Mouse (Mus musculus) liver, adult 2 months (tissue): Measurements from ENCODE around the gene F2rl3. TPM values are rescaled to one million over a fixed set of nuclear protein-coding genes. Genes with fewer than 3 reads are reported as not detected.

ENCODE experiments used
- DNase-seq: peaks from one replicate; pipeline ENCODE4 v3.0.0-alpha.2; 2011; ENCODE audit warnings: low read depth, low spot score; ENCODE audit errors: extremely low read depth
- H3K27ac ChIP-seq: fragments of 200-500 bp; replicated peaks from 2 replicates; pipeline ENCODE4 v1.5.1; 2012; ENCODE audit warnings: low read depth, mild to moderate bottlenecking, control low read depth, inconsistent platforms, low read length; ENCODE audit not compliant: insufficient read depth
- H3K27me3 ChIP-seq: fragments of 200-500 bp; 2 replicates; pipeline ENCODE4 v1.6.1; 2012; ENCODE audit warnings: mild to moderate bottlenecking, moderate library complexity, low read length, inconsistent platforms; ENCODE audit not compliant: control insufficient read depth, insufficient read depth
- H3K36me3 ChIP-seq: fragments of 200-500 bp; 2 replicates; pipeline ENCODE4 v1.6.1; 2012; ENCODE audit warnings: low read length, inconsistent platforms; ENCODE audit not compliant: control insufficient read depth, insufficient read depth
- H3K4me1 ChIP-seq: fragments of 200-500 bp; 2 replicates; pipeline ENCODE4 v1.6.1; 2011; ENCODE audit warnings: low read length; ENCODE audit not compliant: control insufficient read depth, insufficient read depth
- H3K4me3 ChIP-seq: fragments of 200-500 bp; 2 replicates; pipeline ENCODE4 v1.5.1; 2011; ENCODE audit warnings: low read depth, mild to moderate bottlenecking, control low read depth, low read length, moderate library complexity; ENCODE audit not compliant: insufficient read depth
- H3K79me2 ChIP-seq: fragments of 200-500 bp; 2 replicates; pipeline ENCODE4 v1.6.1; 2012; ENCODE audit warnings: inconsistent platforms, mild to moderate bottlenecking, low read length, moderate library complexity; ENCODE audit not compliant: control insufficient read depth, insufficient read depth
- H3K9ac ChIP-seq: fragments of 200-500 bp; 2 replicates; pipeline ENCODE4 v1.6.1; 2012; ENCODE audit warnings: low read depth, mild to moderate bottlenecking, control low read depth, inconsistent platforms, low read length
- CTCF ChIP-seq: fragments of 200-500 bp; IDR thresholded peaks from 2 replicates; pipeline ENCODE4 v1.5.1; 2011; ENCODE audit warnings: low read depth, low read length, control low read depth
- POLR2A ChIP-seq: fragments of 200-500 bp; IDR thresholded peaks from 2 replicates; pipeline ENCODE4 v1.6.1; 2011; ENCODE audit warnings: low read length, control low read depth; ENCODE audit not compliant: insufficient read depth; ENCODE audit errors: extremely low read depth
- WGBS: fragments of 180-500 bp; shearing (Covaris S2); methylation state at CpG from one replicate; pipeline ENCODE4 v1.1.7; 2018; 5-methylcytosine and 5-hydroxymethylcytosine counted together
- polyA plus RNA-seq: library from polyadenylated mRNA; depleted of rRNA; stranded (reverse); fragments of >200 nt; gene quantifications from 2 replicates; pipeline ENCODE4 v1.2.3, GENCODE M21; 2012
- total RNA-seq: library from RNA; depleted of rRNA; stranded (reverse); fragments of >200 nt; gene quantifications from 2 replicates; pipeline ENCODE4 v1.2.3, GENCODE M21; 2014

Gene F2rl3
- total and polyA plus RNA-seq, 2 experiments, result 0.15 TPM; not detected in 1

GRCm38 (mm10) chr8:72750266-72750665 lies 11.4 kb upstream of the F2rl3 start:
- no peak overlapping the region for H3K4me3 ChIP-seq
- DNase-seq, result no peak
- no peak overlapping the region for H3K9ac ChIP-seq
- H3K36me3 ChIP-seq, result peaks cover 42% of the 10 kb centered on the region
- no peaks in the 10 kb centered on the region for H3K4me1 ChIP-seq
- no peaks in the 10 kb centered on the region for H3K79me2 ChIP-seq
- WGBS, result 96% methylated on average over 6 of the region's 6 CpGs
- no peak overlapping the region for H3K27ac ChIP-seq
- no peaks in the 10 kb centered on the region for H3K27me3 ChIP-seq
- TF ChIP-seq CTCF, result no peak
- no peak for TF ChIP-seq POLR2A

GRCm38 (mm10) chr8:72751126-72751525 lies 10.6 kb upstream of the F2rl3 start:
- Histone ChIP-seq H3K36me3 (peaks cover 39% of the 10 kb centered on the region), H3K4me1 (no peaks in the 10 kb centered on the region), H3K27me3 (no peaks in the 10 kb centered on the region), H3K4me3 (no peak overlapping the region), H3K27ac (no peak overlapping the region), H3K79me2 (no peaks in the 10 kb centered on the region), H3K9ac (no peak overlapping the region)
- WGBS, result 93% methylated on average over 3 of the region's 3 CpGs
- TF ChIP-seq CTCF, result no peak
- TF ChIP-seq POLR2A, result no peak
- no peak for DNase-seq

- H3K27me3 ChIP-seq, result no peaks in the 10 kb centered on the region
- no peak for TF ChIP-seq POLR2A
- no peak for TF ChIP-seq CTCF
- no peaks in the 10 kb centered on the region for H3K4me1 ChIP-seq
- no peak overlapping the region for H3K4me3 ChIP-seq
- H3K36me3 ChIP-seq, result peaks cover 37% of the 10 kb centered on the region; the same call in 1 of the 2 replicates
- no peak for DNase-seq
- H3K79me2 ChIP-seq, result no peaks in the 10 kb centered on the region
- H3K9ac ChIP-seq, result no peak overlapping the region
- 87% methylated on average over 3 of the region's 3 CpGs for WGBS
- no peak overlapping the region for H3K27ac ChIP-seq
Measured at GRCm38 (mm10) chr8:72752289-72752688, 9.4 kb upstream of the F2rl3 start.

- H3K36me3 ChIP-seq, result peaks cover 36% of the 10 kb centered on the region; the same call in 1 of the 2 replicates
- H3K4me1 ChIP-seq, result no peaks in the 10 kb centered on the region
- H3K79me2 ChIP-seq, result no peaks in the 10 kb centered on the region
- H3K27ac ChIP-seq, result no peak overlapping the region
- H3K27me3 ChIP-seq, result no peaks in the 10 kb centered on the region
- H3K4me3 ChIP-seq, result no peak overlapping the region
- no peak overlapping the region for H3K9ac ChIP-seq
- WGBS, result 98% methylated on average over 9 of the region's 9 CpGs
- DNase-seq, result no peak
- TF ChIP-seq POLR2A (no peak), CTCF (no peak)
Measured at GRCm38 (mm10) chr8:72753165-72753564, 8.5 kb upstream of the F2rl3 start.

GRCm38 (mm10) chr8:72753781-72754180 lies 7.9 kb upstream of the F2rl3 start:
- Histone ChIP-seq H3K9ac (no peak overlapping the region), H3K4me1 (no peaks in the 10 kb centered on the region), H3K36me3 (peaks cover 32% of the 10 kb centered on the region; the same call in 1 of the 2 replicates), H3K27me3 (no peaks in the 10 kb centered on the region), H3K79me2 (no peaks in the 10 kb centered on the region), H3K27ac (no peak overlapping the region), H3K4me3 (no peak overlapping the region)
- no peak for DNase-seq
- TF ChIP-seq CTCF, result no peak
- no peak for TF ChIP-seq POLR2A
- WGBS, result 97% methylated on average over 2 of the region's 2 CpGs

GRCm38 (mm10) chr8:72756031-72756430 lies 5.6 kb upstream of the F2rl3 start:
- TF ChIP-seq CTCF (no peak), POLR2A (no peak)
- no peak for DNase-seq
- peaks cover 26% of the 10 kb centered on the region; the same call in 1 of the 2 replicates for H3K36me3 ChIP-seq
- no peak overlapping the region for H3K4me3 ChIP-seq
- H3K4me1 ChIP-seq, result no peaks in the 10 kb centered on the region
- H3K9ac ChIP-seq, result no peak overlapping the region
- no peaks in the 10 kb centered on the region for H3K79me2 ChIP-seq
- WGBS, result 100% methylated on average over 2 of the region's 2 CpGs
- H3K27ac ChIP-seq, result no peak overlapping the region
- no peaks in the 10 kb centered on the region for H3K27me3 ChIP-seq
